Mouse (Mus musculus): Measurements from ENCODE around the gene Plekha6.

DNA sequence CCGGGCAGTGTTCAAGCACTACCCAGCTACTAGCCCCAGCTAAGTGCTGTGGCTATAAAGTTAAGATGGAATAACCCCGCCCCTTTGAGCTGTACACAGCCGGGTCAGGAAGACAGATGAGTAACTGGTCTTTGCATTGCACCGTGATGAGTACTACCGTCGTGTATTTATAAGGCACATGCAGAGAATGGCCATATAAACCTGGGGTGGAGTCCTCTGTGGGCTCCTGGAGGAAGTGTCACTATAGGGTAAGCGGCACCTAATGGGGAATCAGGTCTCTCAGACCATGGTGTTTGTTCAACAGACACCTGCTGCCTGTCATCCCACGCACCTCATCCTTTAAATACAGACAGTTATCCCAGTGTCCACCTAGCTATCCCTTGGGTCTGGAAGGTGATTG is 1.0 kb upstream of the Plekha6 start:
- TF ChIP-seq POLR2A (IDR thresholded peaks at IDR 0.05; ENCODE audit: insufficient read length, low read depth) (no peak), MAX (IDR thresholded peaks at IDR 0.05; ENCODE audit: low read depth) (no peak), POLR2AphosphoS2 (IDR thresholded peaks at IDR 0.05; ENCODE audit: insufficient read length, low read depth) (no peak), MYOD1 (IDR thresholded peaks at IDR 0.05; ENCODE audit: control insufficient read depth in 1 of 3, insufficient read length in 2 of 3, low read depth in 2 of 3) (no peak), USF1 (IDR thresholded peaks at IDR 0.05; ENCODE audit: low read depth) (no peak), E2F4 (IDR thresholded peaks at IDR 0.05; ENCODE audit: insufficient read depth) (no peak), CEBPB (IDR thresholded peaks at IDR 0.05; ENCODE audit: insufficient read depth, poor library complexity, severe bottlenecking) (no peak), MYOG (IDR thresholded peaks at IDR 0.05; ENCODE audit: control insufficient read depth in 1 of 3, insufficient read depth in 1 of 3, insufficient read length in 2 of 3, low read depth in 2 of 3) (no peak), TCF12 (IDR thresholded peaks at IDR 0.05; ENCODE audit: insufficient read depth, poor library complexity, severe bottlenecking) (no peak)

Measured in myocyte (in vitro differentiated cells).